Mouse (Mus musculus) lung, adult 2 months (tissue): ENCODE data around the gene Trappc10.

Experiments used
- CTCF ChIP-seq: fragments of 200-500 bp; IDR thresholded peaks from 2 replicates; pipeline ENCODE4 v1.5.1; 2011; ENCODE audit warnings: mild to moderate bottlenecking, low read length, control low read depth; ENCODE audit not compliant: insufficient read depth
- POLR2A ChIP-seq: fragments of 200-500 bp; IDR thresholded peaks from 2 replicates; pipeline ENCODE4 v1.6.1; 2011; ENCODE audit warnings: low read depth, mild to moderate bottlenecking, control low read depth, low read length, borderline replicate concordance; ENCODE audit errors: extremely low read depth

DNA sequence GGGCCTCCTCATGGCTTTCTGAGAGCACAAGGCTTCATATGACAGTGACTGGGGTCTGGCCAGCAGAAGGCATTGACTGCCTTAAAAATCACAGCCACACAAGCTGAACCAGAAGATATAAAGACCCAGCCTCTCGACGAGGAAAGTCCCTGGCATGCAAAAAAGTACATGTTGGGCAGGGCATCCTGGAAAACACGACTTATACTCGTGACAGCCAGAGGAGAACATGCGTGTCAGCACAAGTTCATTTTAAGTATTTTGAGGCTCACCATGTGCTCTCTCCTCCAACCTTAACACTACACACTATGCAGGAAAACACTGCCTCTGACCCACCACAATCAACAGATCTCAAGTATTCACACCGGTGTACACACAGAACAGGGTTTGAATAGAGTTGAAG lies 20.3 kb downstream of the Trappc10 start:
- TF ChIP-seq CTCF (no peak), POLR2A (no peak)
